ENCODE assay signal across 8 mouse cellular contexts in genomic region chr7:43422995-43423617, GRCm38 (mm10). TPM values are rescaled to one million over a fixed set of nuclear protein-coding genes. Genes with fewer than 3 reads are reported as not detected.
A peak's percentile ranks its signal among the peaks of the same experiment; 100 is the strongest.
DNase-seq lines count a peak whose midpoint lies in the region; ATAC-seq and TF ChIP-seq lines count a peak whose summit lies in the region.

No protein-coding gene starts in this region.

- no peak overlapping the region for H3K9ac ChIP-seq in hindbrain, embryonic 11.5 days (ENCODE audit: low read depth, low read length)
- H3K9ac ChIP-seq in lung, postnatal 0 days (replicated peaks; ENCODE audit: low read depth): no peak overlapping the region

- no peak overlapping the region; the same call in 1 of the 2 replicates for H3K4me2 ChIP-seq in hindbrain, embryonic 11.5 days (replicated peaks; ENCODE audit: low read depth, low read length)
- no peak overlapping the region for H3K4me2 ChIP-seq in lung, postnatal 0 days (replicated peaks; ENCODE audit: low read depth, low read length)

- H3K9me3 ChIP-seq in hindbrain, embryonic 11.5 days (ENCODE audit: control insufficient read depth, low read length): no peaks in the 10 kb centered on the region
- no peaks in the 10 kb centered on the region for H3K9me3 ChIP-seq in lung, postnatal 0 days (ENCODE audit: low read length)

- H3K4me1 ChIP-seq in hindbrain, embryonic 11.5 days (replicated peaks; ENCODE audit: control insufficient read depth, insufficient read depth, low read length): no peaks in the 10 kb centered on the region
- no peaks in the 10 kb centered on the region for H3K4me1 ChIP-seq in lung, postnatal 0 days (ENCODE audit: insufficient read depth, low read depth, low read length)

- ATAC-seq in hindbrain, embryonic 11.5 days (ENCODE audit: low FRiP score): peak; percentile 89
- ATAC-seq in lung, postnatal 0 days: peak; percentile 95

- TF ChIP-seq CTCF in lung, postnatal 0 days (IDR thresholded peaks at IDR 0.05): peak; percentile 96

- TF ChIP-seq EP300 in lung, postnatal 0 days (IDR thresholded peaks at IDR 0.05): no peak

- H3K27me3 ChIP-seq in hindbrain, embryonic 11.5 days (ENCODE audit: control insufficient read depth, insufficient read depth, low read length): no peaks in the 10 kb centered on the region
- H3K27me3 ChIP-seq in lung, postnatal 0 days (replicated peaks; ENCODE audit: insufficient read depth, low read length): no peaks in the 10 kb centered on the region

- H3K27ac ChIP-seq in hindbrain, embryonic 11.5 days (ENCODE audit: low read depth, low read length): no peak overlapping the region
- H3K27ac ChIP-seq in lung, postnatal 0 days (ENCODE audit: low read length): no peak overlapping the region

- WGBS in hindbrain, embryonic 11.5 days: 10% methylated on average over 11 of the region's 11 CpGs
- 5% methylated on average over 11 of the region's 11 CpGs for WGBS in lung, postnatal 0 days

- DNase-seq in MEL-GATA-1-ER (ENCODE audit: extremely low read depth, low read depth): peak; percentile 44
- DNase-seq in cerebellum, adult 9-10 months: peak; percentile 77
- DNase-seq in frontal cortex, adult 2 months (ENCODE audit: extremely low spot score in 1 of 2, low spot score in 1 of 2): peak; percentile 35 to 91
- peak; percentile 90 for DNase-seq in hindbrain, embryonic 11.5 days (ENCODE audit: low spot score)
- DNase-seq in layer of hippocampus, adult 9-11 months: peak; percentile 61
- peak; percentile 86 for DNase-seq in lung, postnatal 0 days (ENCODE audit: low spot score)
- DNase-seq in ovary, postnatal 36 days (ENCODE audit: low spot score): peak; percentile 81
- DNase-seq in thymus, postnatal 14 days: peak; percentile 83

- H3K4me3 ChIP-seq in hindbrain, embryonic 11.5 days (ENCODE audit: low read depth, low read length): no peak overlapping the region
- no peak overlapping the region for H3K4me3 ChIP-seq in lung, postnatal 0 days (ENCODE audit: low read depth, low read length)

- no peaks in the 10 kb centered on the region for H3K36me3 ChIP-seq in hindbrain, embryonic 11.5 days (ENCODE audit: control insufficient read depth, insufficient read depth, low read length)
- H3K36me3 ChIP-seq in lung, postnatal 0 days (ENCODE audit: insufficient read depth, low read length): no peaks in the 10 kb centered on the region

RNA-seq across cellular contexts. Expression of gene Lim2, which starts 4.4 kb away (rescaled TPM):
- not detected in 2 replicates for polyA plus RNA-seq in frontal cortex, adult 2 months (2012; rRNA removed)
- not detected in 2 replicates for polyA plus RNA-seq in hindbrain, embryonic 11.5 days (2014; fragmentation: Nextera tagmentation; extraction: Ambion mirVana)
- polyA plus RNA-seq in lung, postnatal 0 days (2015; fragmentation: Nextera tagmentation; extraction: Ambion mirVana): not detected in 2 replicates

RNA-seq across cellular contexts. Expression of gene Nkg7, which starts 13.8 kb away (rescaled TPM):
- polyA plus RNA-seq in frontal cortex, adult 2 months (2012; rRNA removed): 0.20 and 0.21 TPM in 2 replicates
- polyA plus RNA-seq in hindbrain, embryonic 11.5 days (2014; fragmentation: Nextera tagmentation; extraction: Ambion mirVana): 0.29 TPM in 1 of 2 replicates, not detected in the other
- 2.6 and 2.9 TPM in 2 replicates for polyA plus RNA-seq in lung, postnatal 0 days (2015; fragmentation: Nextera tagmentation; extraction: Ambion mirVana)

RNA-seq across cellular contexts. Expression of gene Siglecg, which starts 15.1 kb away (rescaled TPM):
- 0.28 and 0.32 TPM in 2 replicates for polyA plus RNA-seq in frontal cortex, adult 2 months (2012; rRNA removed)
- polyA plus RNA-seq in hindbrain, embryonic 11.5 days (2014; fragmentation: Nextera tagmentation; extraction: Ambion mirVana): not detected in 2 replicates
- 0.43 and 0.48 TPM in 2 replicates for polyA plus RNA-seq in lung, postnatal 0 days (2015; fragmentation: Nextera tagmentation; extraction: Ambion mirVana)

RNA-seq across cellular contexts. Expression of gene Cldnd2, which starts 17.5 kb away (rescaled TPM):
- polyA plus RNA-seq in frontal cortex, adult 2 months (2012; rRNA removed): not detected in 2 replicates
- polyA plus RNA-seq in hindbrain, embryonic 11.5 days (2014; fragmentation: Nextera tagmentation; extraction: Ambion mirVana): not detected in 2 replicates
- polyA plus RNA-seq in lung, postnatal 0 days (2015; fragmentation: Nextera tagmentation; extraction: Ambion mirVana): 0.21 TPM in 1 of 2 replicates, not detected in the other

RNA-seq across cellular contexts. Expression of gene Etfb, which starts 20.8 kb away (rescaled TPM):
- 80.7 and 97.8 TPM in 2 replicates for polyA plus RNA-seq in frontal cortex, adult 2 months (2012; rRNA removed)
- 192 and 206 TPM in 2 replicates for polyA plus RNA-seq in hindbrain, embryonic 11.5 days (2014; fragmentation: Nextera tagmentation; extraction: Ambion mirVana)
- polyA plus RNA-seq in lung, postnatal 0 days (2015; fragmentation: Nextera tagmentation; extraction: Ambion mirVana): 356 and 377 TPM in 2 replicates
